Mouse (Mus musculus) liver, embryonic 11.5 days (tissue): ENCODE results near the gene Adgrl4. TPM values are rescaled to one million over a fixed set of nuclear protein-coding genes. Genes with fewer than 3 reads are reported as not detected.

ENCODE experiments used
- ATAC-seq: fragments of 200-750 bp; cut with Nextera tagmentation; replicated peaks from 2 replicates; pipeline ENCODE4 v1.8.0; 2017; ENCODE audit warnings: moderate number of reproducible peaks, mild to moderate bottlenecking, moderate TSS enrichment, moderate library complexity; ENCODE audit not compliant: low FRiP score
- DNase-seq: peaks from one replicate; pipeline ENCODE4 v3.0.0-alpha.2; 2017; ENCODE audit warnings: low spot score
- H3K27ac ChIP-seq: fragments of 300-500 bp; sonication (generic); 2 replicates; pipeline ENCODE4 v1.5.1; 2014; ENCODE audit warnings: mild to moderate bottlenecking, low read depth, low read length, control low read depth
- H3K27me3 ChIP-seq: fragments of 300-500 bp; sonication (generic); replicated peaks from 2 replicates; pipeline ENCODE4 v1.6.1; 2014; ENCODE audit warnings: low read length, mixed read lengths; ENCODE audit not compliant: control insufficient read depth, insufficient read depth
- H3K36me3 ChIP-seq: fragments of 300-500 bp; sonication (generic); 2 replicates; pipeline ENCODE4 v1.6.1; 2014; ENCODE audit warnings: mild to moderate bottlenecking, low read length, moderate library complexity, mixed read lengths; ENCODE audit not compliant: control insufficient read depth, insufficient read depth
- H3K4me1 ChIP-seq: fragments of 300-500 bp; sonication (generic); replicated peaks from 2 replicates; pipeline ENCODE4 v1.6.1; 2014; ENCODE audit warnings: low read length, mixed read lengths; ENCODE audit not compliant: control insufficient read depth, insufficient read depth
- H3K4me2 ChIP-seq: fragments of 300-500 bp; sonication (generic); 2 replicates; pipeline ENCODE4 v1.6.1; 2014; ENCODE audit warnings: mild to moderate bottlenecking, control low read depth, moderate library complexity
- H3K4me3 ChIP-seq: fragments of 300-500 bp; sonication (generic); 2 replicates; pipeline ENCODE4 v1.5.1; 2014; ENCODE audit warnings: low read depth, low read length, control low read depth
- H3K9ac ChIP-seq: fragments of 300-500 bp; sonication (generic); 2 replicates; pipeline ENCODE4 v1.6.1; 2014; ENCODE audit warnings: low read depth, low read length, control low read depth
- H3K9me3 ChIP-seq: fragments of 300-500 bp; sonication (generic); 2 replicates; pipeline ENCODE4 v1.6.1; 2016; ENCODE audit warnings: low read length, inconsistent platforms, mixed read lengths; ENCODE audit not compliant: control insufficient read depth
- polyA plus RNA-seq: library from polyadenylated mRNA; unstranded; fragments of >200 nt; fragmentation: Nextera tagmentation; extraction: Ambion mirVana; gene quantifications from 2 replicates; pipeline ENCODE4 v1.2.1, GENCODE M21; 2014

The Adgrl4 gene
- polyA plus RNA-seq, 1 experiment from 2014 or later: 16.7 TPM

DNA sequence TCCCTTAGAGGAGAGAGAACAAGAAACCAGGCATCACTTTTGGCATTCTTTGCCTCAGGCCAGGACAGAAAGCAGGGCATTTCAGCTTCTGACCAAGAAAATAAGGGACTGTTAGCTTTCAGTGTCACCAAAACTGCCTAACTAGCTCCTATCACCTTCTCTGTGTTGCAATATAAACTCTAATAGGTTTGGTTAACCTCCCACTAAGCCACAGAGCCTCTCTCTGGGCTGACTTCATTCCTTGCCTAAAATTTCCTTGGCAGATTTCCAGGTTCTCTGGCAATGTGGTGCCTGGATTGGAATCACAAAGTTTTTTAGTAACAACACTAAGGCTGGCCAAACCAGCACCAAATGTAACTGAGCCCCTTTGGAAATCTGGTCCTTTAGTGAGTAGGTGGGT is 154.2 kb downstream of the Adgrl4 start:
- H3K4me3 ChIP-seq: no peak overlapping the region
- H3K27ac ChIP-seq: no peak overlapping the region
- ATAC-seq: no peak
- DNase-seq: no peak
- no peaks in the 10 kb centered on the region for H3K27me3 ChIP-seq
- no peaks in the 10 kb centered on the region for H3K9me3 ChIP-seq
- H3K4me2 ChIP-seq: no peak overlapping the region
- no peaks in the 10 kb centered on the region for H3K36me3 ChIP-seq
- H3K9ac ChIP-seq: no peak overlapping the region
- H3K4me1 ChIP-seq: no peaks in the 10 kb centered on the region
